Mouse (Mus musculus) spleen, adult 18-20 months (tissue): ENCODE measurements around the gene Hck.
A peak's percentile ranks its signal among the peaks of the same experiment; 100 is the strongest.

Experiments used
- DNase-seq, 2 experiments: peaks; one replicate each; pipeline ENCODE4 v3.0.0; 2022; ENCODE audit warnings: mixed read lengths in 2 of 2

The Hck gene

GRCm38 (mm10) chr2:153108313-153109264 lies at the start of gene Hck:
Hck (plus strand) TSS chr2:153108468.
- DNase-seq, result peak; percentile 73 to 85

DNA sequence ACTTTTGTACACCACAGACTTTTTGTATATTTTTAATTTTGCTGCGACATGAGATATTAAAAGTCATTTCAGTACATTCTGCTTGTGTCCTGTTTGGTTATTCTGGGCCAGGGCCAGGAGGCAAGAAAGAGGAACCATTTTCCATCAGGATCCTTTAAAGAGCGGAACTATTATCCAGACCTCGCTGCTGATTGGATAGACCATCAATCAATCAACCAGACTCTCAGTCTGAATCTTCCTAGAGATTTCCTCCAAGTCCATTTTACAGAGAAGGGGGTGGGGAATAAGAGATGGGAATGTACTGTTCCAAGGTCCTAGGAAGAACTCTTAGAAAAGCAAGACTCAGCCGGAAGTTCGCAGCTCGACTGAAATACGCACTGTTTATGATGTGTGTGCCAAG lies 48.1 kb upstream of the Hck start:
- no peak for DNase-seq

GRCm38 (mm10) chr2:153063394-153063793 lies 44.9 kb upstream of the Hck start:
- no peak for DNase-seq

- DNase-seq, result no peak
These were observed 43.9 kb upstream of the Hck start for GRCm38 (mm10) chr2:153064190-153064970.

DNA sequence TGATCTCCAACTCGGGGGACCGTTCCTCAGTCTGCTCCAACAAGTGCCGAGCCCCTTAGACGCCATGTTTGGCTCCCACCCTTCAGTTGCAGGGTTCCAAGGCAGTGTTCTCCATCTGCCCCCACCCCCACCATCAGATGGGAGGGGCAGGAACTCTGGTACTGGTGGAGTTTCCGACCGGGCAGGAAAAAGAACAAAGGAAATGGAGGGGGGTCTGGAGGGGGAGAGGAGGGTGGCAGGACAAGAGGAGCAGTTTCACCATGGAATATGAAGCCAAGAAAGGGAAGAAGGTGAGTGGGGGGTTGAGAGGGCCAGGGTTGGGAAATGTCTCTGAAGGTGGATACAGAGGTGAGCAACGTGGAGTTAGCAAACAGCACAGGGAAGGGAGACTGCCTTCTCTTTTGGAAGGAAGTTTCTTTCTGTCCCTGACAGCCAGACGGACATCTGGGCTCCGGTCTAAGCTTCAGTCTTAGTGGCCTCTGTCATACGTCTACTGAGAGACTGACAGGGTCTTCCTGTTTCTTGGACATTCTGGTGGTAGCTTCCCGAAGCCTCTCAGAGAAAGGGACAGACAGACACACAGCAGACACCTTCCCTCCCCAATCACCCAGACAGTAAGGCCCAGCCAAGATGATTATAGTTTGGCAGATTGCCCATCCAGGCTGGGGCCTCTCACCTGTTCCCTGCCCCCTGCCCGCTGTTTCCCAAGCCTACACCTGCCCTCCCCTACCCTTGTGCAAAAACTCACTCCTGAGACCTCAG lies 42.3 kb upstream of the Hck start, which contains the start of gene Ccm2l:
TSS of gene Ccm2l (plus strand) at position 209 of the 762 bp plus-strand sequence.
- no peak for DNase-seq

DNA sequence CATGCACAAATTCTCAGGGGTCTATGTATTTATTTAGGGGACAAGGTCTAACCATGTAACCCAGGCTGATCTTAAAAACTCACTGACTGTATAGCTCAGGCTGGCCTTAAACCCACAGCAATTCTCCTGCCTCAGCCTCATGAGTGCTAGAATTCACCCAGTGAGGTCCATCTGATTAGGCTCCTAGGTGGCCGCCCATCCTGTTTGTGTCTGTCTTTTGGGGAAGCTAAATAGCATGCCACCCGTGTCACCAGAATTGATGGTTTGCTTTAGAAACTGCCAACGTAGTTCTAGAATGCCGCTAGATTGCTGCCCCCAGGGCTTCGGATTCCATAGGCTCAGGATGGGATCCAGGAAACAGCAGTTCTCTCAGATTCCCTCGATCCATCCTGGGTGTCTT lies 41.3 kb upstream of the Hck start:
- DNase-seq, result no peak

GRCm38 (mm10) chr2:153070762-153071490 lies 37.3 kb upstream of the Hck start:
- DNase-seq, result peak in 1 of 2 experiments; percentile 34

DNA sequence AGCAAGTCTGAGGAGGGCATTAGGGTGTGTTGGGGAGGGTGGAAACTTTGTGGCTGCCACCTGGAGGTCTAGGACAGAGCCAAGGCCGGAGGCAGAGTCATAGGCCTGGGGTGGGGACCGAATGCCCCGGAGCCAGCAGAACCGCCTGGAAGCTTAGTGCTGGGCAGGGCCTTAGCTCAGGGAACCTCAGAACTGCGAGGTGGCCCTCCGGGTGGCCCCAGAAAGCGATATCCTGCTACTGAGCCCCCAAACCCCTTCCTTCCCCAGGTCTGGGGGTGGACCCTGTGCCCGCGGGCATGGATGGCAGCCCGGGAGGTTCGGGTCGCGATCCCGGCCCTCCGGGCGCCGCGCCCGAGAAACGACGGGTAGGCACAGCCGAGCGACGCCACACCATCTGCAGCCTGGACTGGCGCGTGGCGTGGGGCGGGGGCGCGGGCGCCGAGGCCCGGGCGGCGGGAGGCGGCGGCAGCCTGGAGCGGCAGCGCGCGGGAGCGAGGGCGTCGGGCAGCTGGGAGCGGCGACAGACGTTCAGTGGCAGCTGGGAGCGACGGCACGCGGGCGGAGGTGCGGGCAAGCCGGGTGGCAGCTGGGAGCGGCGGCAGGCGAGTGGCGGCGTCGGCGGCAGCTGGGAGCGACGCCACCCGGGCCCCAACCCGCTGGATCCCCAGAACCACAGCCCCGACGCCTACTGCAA lies 36.6 kb upstream of the Hck start:
- no peak for DNase-seq

DNA sequence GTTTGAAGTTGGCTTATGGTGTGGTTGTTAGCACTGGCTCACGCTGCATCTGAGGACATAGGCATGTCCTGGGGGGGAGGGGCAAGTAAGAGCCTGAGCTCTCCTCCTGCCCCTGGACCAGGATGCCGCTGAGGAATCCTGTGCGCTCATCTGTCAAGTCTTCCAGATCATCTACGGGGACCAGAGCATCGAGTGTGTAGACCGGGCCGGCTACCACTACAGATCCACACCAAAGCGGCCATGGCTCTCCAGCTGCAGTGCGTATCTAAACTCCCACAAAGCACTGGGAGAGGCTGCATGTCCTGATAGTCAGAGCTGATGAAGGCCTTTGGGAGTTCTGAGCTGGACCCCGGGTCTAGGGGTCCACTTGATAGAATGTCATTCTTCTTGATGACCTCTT lies 33.6 kb upstream of the Hck start:
- no peak for DNase-seq

DNA sequence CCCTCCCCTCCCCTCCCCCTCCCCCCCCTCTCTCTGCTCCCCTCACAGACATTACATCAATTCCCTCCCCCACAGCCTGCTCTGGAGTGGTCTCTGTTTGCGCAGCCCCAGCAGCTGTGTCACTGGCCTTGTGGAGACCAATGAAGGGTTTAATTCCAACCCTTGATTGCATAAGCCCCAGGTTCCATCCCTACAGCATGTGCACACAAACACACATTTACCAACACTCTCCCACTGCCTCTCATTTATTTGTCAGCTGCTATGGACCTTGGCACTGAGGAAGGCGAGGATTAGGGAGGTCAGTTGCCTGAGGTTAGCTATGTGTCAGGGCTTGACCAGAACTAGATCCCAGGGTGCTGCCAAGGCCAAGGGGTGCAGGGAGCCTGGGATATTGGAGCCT lies 32.3 kb upstream of the Hck start:
- no peak for DNase-seq

DNA sequence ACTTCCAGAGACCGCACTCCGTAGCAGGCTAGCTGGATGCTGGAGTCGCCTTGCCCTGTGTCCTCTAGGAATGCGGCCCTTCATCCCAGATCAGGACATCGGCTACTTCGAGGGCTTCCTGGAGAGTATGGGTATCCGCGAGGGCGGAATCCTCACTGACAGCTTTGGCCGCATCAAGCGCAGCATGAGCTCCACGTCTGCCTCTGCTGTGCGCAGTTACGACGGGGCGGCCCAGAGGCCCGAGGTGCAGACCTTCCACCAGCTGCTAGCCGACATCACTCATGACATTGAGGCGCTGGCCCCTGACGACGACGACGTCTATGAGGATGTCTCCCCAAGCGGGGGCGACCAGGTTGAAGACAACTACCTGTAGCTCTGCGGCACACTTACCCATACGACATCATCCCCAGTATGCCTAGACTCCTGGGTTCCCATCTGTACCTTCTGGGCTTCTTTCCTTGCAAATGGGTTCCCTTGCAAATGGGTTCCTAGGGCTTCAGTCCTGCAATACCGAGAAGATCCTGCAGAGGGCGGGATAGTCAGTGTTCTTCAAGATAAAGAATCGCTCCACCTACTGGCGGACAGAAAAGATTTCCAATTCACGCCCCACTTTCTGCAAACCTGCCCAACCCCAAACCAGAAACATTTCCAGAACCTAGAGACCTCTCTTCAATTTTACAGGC lies 27.3 kb upstream of the Hck start:
- peak; percentile 56 to 80 for DNase-seq

- DNase-seq, result no peak
These were observed 26.4 kb upstream of the Hck start for GRCm38 (mm10) chr2:153081866-153082265.

GRCm38 (mm10) chr2:153083275-153083674 lies 25.0 kb upstream of the Hck start:
- no peak for DNase-seq

- DNase-seq, result no peak
These were observed 24.4 kb upstream of the Hck start for GRCm38 (mm10) chr2:153083824-153084223.

- DNase-seq, result peak; percentile 40 to 41
These were observed 23.8 kb upstream of the Hck start for GRCm38 (mm10) chr2:153084261-153084976.

- no peak for DNase-seq
These were observed 22.7 kb upstream of the Hck start for GRCm38 (mm10) chr2:153085556-153085955.

GRCm38 (mm10) chr2:153086166-153086565 lies 22.1 kb upstream of the Hck start:
- no peak for DNase-seq

DNA sequence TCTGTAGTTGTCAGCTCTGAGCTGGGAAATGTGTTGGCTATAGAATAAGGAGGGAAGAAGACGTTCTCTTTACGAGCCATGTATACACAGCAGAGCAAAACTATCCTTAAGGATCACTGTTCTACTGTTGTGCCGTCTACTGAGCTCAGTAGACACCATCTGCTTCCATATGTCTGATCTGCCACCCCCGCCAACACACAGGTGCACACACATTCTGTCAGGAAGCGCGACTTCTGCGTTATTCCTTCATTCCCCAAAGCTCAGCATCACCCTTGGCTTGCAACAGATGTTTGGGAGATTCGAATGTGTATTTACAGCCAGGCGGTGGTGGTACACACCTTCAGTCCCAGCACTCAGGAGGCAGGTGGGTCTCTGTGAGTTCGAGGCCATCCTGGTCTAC lies 21.2 kb upstream of the Hck start:
- no peak for DNase-seq

DNA sequence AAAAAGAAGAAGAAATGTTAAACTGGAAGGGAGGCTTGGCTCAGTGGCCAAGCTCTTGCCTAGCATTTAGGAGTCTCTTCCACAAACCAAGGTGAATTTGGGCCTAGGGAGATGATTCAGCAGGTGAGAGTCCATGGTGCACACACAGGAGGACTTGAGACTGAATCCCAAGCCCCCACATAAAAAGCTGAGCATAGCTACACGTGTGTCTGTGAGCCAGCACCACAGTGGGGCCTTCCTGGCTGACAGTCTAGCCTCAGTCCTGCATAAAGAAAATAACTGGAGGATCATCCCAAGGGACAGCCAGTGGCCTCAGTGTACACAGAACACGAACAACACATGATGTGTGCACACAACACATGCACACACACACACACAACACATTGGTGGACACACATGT lies 19.0 kb upstream of the Hck start:
- DNase-seq, result no peak

DNA sequence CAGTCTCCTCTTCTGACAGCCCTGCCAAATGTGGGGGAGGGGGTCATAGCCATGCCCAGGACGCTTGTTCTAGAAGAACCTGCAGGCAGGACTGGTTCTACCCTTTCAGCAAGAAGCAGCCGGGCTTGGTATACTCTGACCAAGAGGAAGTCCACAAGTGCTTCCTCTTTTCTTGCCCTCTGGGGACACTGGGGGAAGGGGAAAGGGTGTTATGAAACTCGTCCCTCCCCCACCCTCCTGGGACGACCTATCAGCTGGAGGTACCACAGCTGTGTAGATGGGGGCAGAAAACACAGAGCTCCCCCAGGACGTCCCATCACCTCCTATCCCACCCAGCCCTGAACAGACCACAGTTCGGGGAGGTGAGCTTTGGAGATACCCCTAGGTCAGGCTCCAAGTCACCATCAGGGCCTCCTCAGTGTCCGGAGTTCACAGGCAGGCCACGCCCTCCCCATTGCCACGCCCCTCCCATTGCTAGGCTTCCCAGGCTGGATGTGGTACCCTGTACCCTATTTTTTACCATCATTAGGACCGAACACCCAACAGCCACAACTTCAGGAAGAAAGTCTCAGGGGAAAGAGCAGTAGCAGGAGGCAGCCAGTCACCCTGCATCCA lies 17.6 kb upstream of the Hck start:
- DNase-seq, result peak; percentile 79 to 84
